Mouse (Mus musculus) MEL (cell line): Measurements from ENCODE around the gene Uhrf1bp1l.

Experiments
- CTCF ChIP-seq, 3 experiments: IDR thresholded peaks in 2 of 3; conservative IDR thresholded peaks in 1 of 3; 2 replicates each; pipeline ENCODE4 v1.5.1; 2011 to 2012; ENCODE audit warnings: low read length in 3 of 3, low read depth in 2 of 3, mild to moderate bottlenecking in 2 of 3, improper control_type of control experiment in 1 of 3, inconsistent platforms in 1 of 3, mixed read lengths in 1 of 3, moderate library complexity in 1 of 3; ENCODE audit not compliant: control insufficient read depth in 1 of 3, insufficient read depth in 1 of 3, poor library complexity in 1 of 3, severe bottlenecking in 1 of 3
- ETS1 ChIP-seq: IDR thresholded peaks from 2 replicates; pipeline ENCODE4 v1.6.1; 2012; ENCODE audit warnings: low read depth, mild to moderate bottlenecking, inconsistent platforms, low read length, improper control_type of control experiment, moderate library complexity
- GATA1 ChIP-seq: IDR thresholded peaks from 2 replicates; pipeline ENCODE4 v1.6.1; 2011; ENCODE audit warnings: low read depth, low read length, improper control_type of control experiment
- MAFK ChIP-seq: IDR thresholded peaks from 2 replicates; pipeline ENCODE4 v1.6.1; 2011; ENCODE audit warnings: low read depth, mild to moderate bottlenecking, low read length, improper control_type of control experiment, borderline replicate concordance
- MXI1 ChIP-seq: IDR thresholded peaks from 2 replicates; pipeline ENCODE4 v1.6.1; 2011; ENCODE audit warnings: mild to moderate bottlenecking, low read depth, low read length, improper control_type of control experiment
- POLR2A ChIP-seq, 2 experiments: IDR thresholded peaks; 2 replicates each; pipeline ENCODE4 v1.6.1; 2011 to 2012; ENCODE audit warnings: low read length in 2 of 2, mild to moderate bottlenecking in 2 of 2, control low read depth in 1 of 2, improper control_type of control experiment in 1 of 2, low read depth in 1 of 2, moderate library complexity in 1 of 2; ENCODE audit not compliant: control insufficient read depth in 1 of 2, insufficient read depth in 1 of 2, poor library complexity in 1 of 2
- POLR2AphosphoS5 ChIP-seq: IDR thresholded peaks from 2 replicates; pipeline ENCODE4 v1.6.1; 2012; ENCODE audit warnings: low read depth, borderline replicate concordance, mild to moderate bottlenecking, inconsistent platforms, low read length, moderate library complexity, mixed read lengths
- TCF12 ChIP-seq: IDR thresholded peaks from 2 replicates; pipeline ENCODE4 v1.6.1; 2014; ENCODE audit warnings: low read depth, mild to moderate bottlenecking, inconsistent platforms, low read length, improper control_type of control experiment, moderate library complexity

DNA sequence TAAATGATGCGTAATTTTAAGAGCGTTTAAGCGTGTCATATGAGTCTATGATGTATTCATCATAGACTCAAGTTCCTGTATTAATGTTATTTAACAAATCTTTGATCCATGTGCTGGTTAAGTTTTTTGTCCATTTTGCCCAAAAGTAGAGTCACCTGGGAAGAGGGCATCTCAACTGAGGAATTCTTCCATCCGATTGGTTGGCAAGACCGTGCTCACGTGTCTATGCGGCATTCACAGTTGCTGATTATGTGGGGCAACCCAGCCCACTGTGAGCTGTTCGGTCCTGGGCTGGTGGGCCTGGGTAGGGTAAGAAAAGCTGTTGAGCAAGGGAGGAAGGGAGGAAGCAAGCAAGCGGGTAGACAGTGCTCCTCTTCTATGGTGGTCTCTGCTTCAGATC is 6.4 kb upstream of the Uhrf1bp1l start:
- TF ChIP-seq MXI1, result peak; percentile 5; the same call in 1 of the 2 replicates
- no peak for TF ChIP-seq CTCF (IDR thresholded peaks at IDR 0.05 in 2 of 3, conservative IDR thresholded peaks at IDR 0.05 in 1 of 3; ENCODE audit: control insufficient read depth in 1 of 3, insufficient read depth in 1 of 3, low read depth in 2 of 3, low read length in 3 of 3, poor library complexity in 1 of 3, severe bottlenecking in 1 of 3)
- TF ChIP-seq TCF12, result no peak
- TF ChIP-seq POLR2A (IDR thresholded peaks at IDR 0.05; ENCODE audit: control insufficient read depth in 1 of 2, insufficient read depth in 1 of 2, low read depth in 1 of 2, low read length in 2 of 2, poor library complexity in 1 of 2), result no peak
- no peak for TF ChIP-seq MAFK
- no peak for TF ChIP-seq POLR2AphosphoS5
- no peak for TF ChIP-seq ETS1
- no peak for TF ChIP-seq GATA1
